Mouse (Mus musculus): ENCODE results near the gene Zfp128. TPM values are rescaled to one million over a fixed set of nuclear protein-coding genes. Genes with fewer than 3 reads are reported as not detected.
"Not testable (repeated sequence)": the region's sequence is repeated elsewhere in the genome, so short reads cannot be mapped to it uniquely, and the experiment has no call there.

Gene Zfp128
- polyA plus RNA-seq, 1 experiment from 2014 or later = 6.0 TPM

DNA sequence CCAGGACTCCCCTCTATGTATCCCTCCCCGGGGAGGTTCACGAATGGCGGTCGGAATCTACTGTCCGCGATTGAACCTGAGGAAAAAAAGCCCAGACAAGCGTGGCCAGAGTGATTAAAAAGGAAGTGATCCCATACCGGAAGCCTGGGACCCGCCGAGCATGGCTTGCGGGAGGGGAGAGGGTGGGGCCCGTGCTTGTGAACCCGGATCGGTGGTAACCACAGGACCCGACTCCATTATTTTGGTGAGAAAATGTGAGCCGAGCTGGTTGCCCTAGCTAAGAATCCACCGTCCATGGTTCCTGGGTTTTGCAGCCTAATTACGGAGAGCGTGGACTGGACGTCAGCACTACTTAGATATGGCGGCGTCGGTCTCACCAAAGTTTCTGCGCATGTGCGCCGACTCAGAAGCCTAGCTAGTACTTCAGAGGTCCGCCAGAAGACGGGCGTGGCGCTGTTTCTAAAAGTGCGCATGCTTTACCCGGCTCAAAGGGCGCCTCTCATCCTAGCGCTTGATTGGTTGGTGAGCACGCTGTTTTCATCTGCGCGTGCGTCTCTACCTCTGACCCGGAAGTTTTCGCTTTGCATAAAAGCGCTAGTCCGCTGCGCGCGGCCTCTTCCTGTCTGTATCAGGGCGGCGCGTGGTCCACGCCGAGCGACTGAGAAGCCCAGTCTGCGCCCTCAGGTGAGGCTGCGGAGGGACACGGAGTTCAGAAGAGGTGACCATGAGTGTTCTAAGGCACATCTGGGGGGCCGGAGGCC lies 40.9 kb downstream of the Zfp128 start, which contains the start of gene Rps5:
Rps5 (plus strand) TSS at position 586 of the 761 bp plus-strand sequence.
- peak; percentile 74 for TF ChIP-seq CTCF (IDR thresholded peaks at IDR 0.05)
- CTCF ChIA-PET = interaction anchor here (0.8 to 2.4 kb wide), 4 partner anchors 12 to 108 kb away, joined by 3 to 7 read pairs (median 3); no protein-coding TSS in a partner anchor
- POLR2A ChIA-PET = interaction anchor here (1.5 kb wide), 1 partner anchor 56 kb away, joined by 3 read pairs; the partner anchor contains the start of gene Zfp446
- no peaks in the 10 kb centered on the region for H3K27me3 ChIP-seq
- DNase-seq (ENCODE audit: low read depth, low spot score) = peak; percentile 96
- ATAC-seq = peak; percentile 98
- in situ Hi-C loops (cut with MboI; ENCODE audit: low pct_unique_long_range_greater_than_20kb) = no loop called here

DNA sequence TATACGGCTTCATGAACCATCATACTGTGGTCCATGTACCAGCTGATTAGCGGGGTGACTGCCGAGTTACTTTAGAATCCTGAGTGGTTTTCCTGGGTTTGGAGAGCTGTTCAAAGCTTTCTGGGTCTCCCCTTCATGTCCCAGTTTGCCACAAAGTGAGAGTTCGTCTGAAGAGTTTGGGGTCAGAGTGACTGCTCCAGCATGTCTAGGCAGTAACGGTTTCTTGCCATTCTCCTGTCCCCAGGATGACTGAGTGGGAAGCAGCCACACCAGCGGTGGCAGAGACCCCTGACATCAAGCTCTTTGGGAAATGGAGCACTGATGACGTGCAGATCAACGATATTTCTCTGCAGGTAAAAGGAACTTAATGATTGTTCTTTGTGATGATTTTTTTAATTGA lies 41.8 kb downstream of the Zfp128 start:
- no peak for TF ChIP-seq CTCF (IDR thresholded peaks at IDR 0.05)
- POLR2A ChIA-PET = interaction anchor here (1.2 to 1.5 kb wide), 2 partner anchors 9 to 55 kb away, joined by 3 to 4 read pairs; partner anchors contain the start of gene Zfp446
- DNase-seq (ENCODE audit: low read depth, low spot score) = no peak
- H3K27me3 ChIP-seq = no peaks in the 10 kb centered on the region
- no peak for ATAC-seq
- in situ Hi-C loops (cut with MboI; ENCODE audit: low pct_unique_long_range_greater_than_20kb) = no loop called here
- CTCF ChIA-PET = interaction anchor here (0.8 to 2.4 kb wide), 4 partner anchors 11 to 36 kb away, joined by 3 to 7 read pairs (median 3); no protein-coding TSS in a partner anchor

- no peaks in the 10 kb centered on the region for H3K27me3 ChIP-seq
- POLR2A ChIA-PET = no interaction called here
- in situ Hi-C loops (cut with MboI; ENCODE audit: low pct_unique_long_range_greater_than_20kb) = no loop called here
- ATAC-seq (no peak), DNase-seq (ENCODE audit: low read depth, low spot score) (no peak)
- TF ChIP-seq CTCF (IDR thresholded peaks at IDR 0.05) = no peak
- CTCF ChIA-PET = interaction anchor here (1.3 kb wide), 1 partner anchor 25 kb away, joined by 3 read pairs; no protein-coding TSS in a partner anchor
These were observed 45.3 kb downstream of the Zfp128 start for GRCm38 (mm10) chr7:12926316-12926715.

DNA sequence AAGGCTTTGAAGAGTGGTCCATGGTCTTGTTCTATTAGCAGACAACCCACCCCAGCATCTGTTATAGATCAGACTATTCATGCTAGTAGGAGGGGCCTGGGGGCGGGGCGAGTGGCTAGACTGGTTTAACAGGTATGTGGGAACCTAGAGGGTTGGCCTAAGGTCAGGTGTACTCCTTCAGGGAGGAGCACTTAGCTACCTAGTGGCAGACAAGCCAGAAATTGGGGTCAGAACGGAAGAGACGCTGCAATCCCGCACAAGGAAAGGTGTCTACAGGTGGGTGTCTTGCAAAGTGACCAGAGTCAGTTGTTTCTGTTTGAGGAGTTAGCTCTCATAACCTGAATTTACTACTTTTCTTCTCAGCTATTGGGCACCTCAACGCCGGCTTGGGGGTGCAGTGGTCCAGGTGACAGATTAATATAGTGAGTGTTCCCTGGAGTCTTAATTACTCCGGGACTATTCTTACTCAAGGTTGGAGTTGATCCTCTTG lies 46.3 kb downstream of the Zfp128 start, which contains the start of gene Rnf225:
Rnf225 (plus strand) TSS at position 226 of the 490 bp plus-strand sequence.
- DNase-seq (ENCODE audit: low read depth, low spot score) = no peak

GRCm38 (mm10) chr7:12927693-12928589 lies 47.0 kb downstream of the Zfp128 start:
- POLR2A ChIA-PET = no interaction called here
- H3K27me3 ChIP-seq = no peaks in the 10 kb centered on the region
- peak; percentile 49 for ATAC-seq
- TF ChIP-seq CTCF (IDR thresholded peaks at IDR 0.05) = no peak
- DNase-seq (ENCODE audit: low read depth, low spot score) = no peak
- CTCF ChIA-PET = no interaction called here
- in situ Hi-C loops (cut with MboI; ENCODE audit: low pct_unique_long_range_greater_than_20kb) = no loop called here

More for the DNA sequence above, 46.3 kb downstream of the Zfp128 start, which contains the start of gene Rnf225:
- TF ChIP-seq CTCF (IDR thresholded peaks at IDR 0.05) = no peak
- ChIA-PET CTCF (no interaction called here), POLR2A (no interaction called here)
- in situ Hi-C loops (cut with MboI; ENCODE audit: low pct_unique_long_range_greater_than_20kb) = no loop called here
- no peak for ATAC-seq
- H3K27me3 ChIP-seq = no peaks in the 10 kb centered on the region

- ChIA-PET CTCF (interaction anchor here (0.6 to 2.1 kb wide), 3 partner anchors 10 to 12 kb away, joined by 3 to 8 read pairs (median 3); partner anchors contain the start of gene Rps5), POLR2A (no interaction called here)
- in situ Hi-C loops (cut with MboI; ENCODE audit: low pct_unique_long_range_greater_than_20kb) = no loop called here
- no peak for DNase-seq (ENCODE audit: low read depth, low spot score)
- TF ChIP-seq CTCF (IDR thresholded peaks at IDR 0.05) = no peak
- no peak for ATAC-seq
- no peaks in the 10 kb centered on the region for H3K27me3 ChIP-seq
These were observed 52.7 kb downstream of the Zfp128 start for GRCm38 (mm10) chr7:12933615-12934140.

GRCm38 (mm10) chr7:12934808-12935207 lies 53.8 kb downstream of the Zfp128 start:
- in situ Hi-C loops (cut with MboI; ENCODE audit: low pct_unique_long_range_greater_than_20kb) = no loop called here
- no peak for DNase-seq (ENCODE audit: low read depth, low spot score)
- ChIA-PET CTCF (interaction anchor here (1.9 kb wide), 1 partner anchor 12 kb away, joined by 7 read pairs; the partner anchor contains the start of gene Rps5), POLR2A (interaction anchor here (1.2 kb wide), 1 partner anchor 11 kb away, joined by 5 read pairs; no protein-coding TSS in a partner anchor)
- no peak for TF ChIP-seq CTCF (IDR thresholded peaks at IDR 0.05)
- ATAC-seq = no peak
- H3K27me3 ChIP-seq = no peaks in the 10 kb centered on the region

DNA sequence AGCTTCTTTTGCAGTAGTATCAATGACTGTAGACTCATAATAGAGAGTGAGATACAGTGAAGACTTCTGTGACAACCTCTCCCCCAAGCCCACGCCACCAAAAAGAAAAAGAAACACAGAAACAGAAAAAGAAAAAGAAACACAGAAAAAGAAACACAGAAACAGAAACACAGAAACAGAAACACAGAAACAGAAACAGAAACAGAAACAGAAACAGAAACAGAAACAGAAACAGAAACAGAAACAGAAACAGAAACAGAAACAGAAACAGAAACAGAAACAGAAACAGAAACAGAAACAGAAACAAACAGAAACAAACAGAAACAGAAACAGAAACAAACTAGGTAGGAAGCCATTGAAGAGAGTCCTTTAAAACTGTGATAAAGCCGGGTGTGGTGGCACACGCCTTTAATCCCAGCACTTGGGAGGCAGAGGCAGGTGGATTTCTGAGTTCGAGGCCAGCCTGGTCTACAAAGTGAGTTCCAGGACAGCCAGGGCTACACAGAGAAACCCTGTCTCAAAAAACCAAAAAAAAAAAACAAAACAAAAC lies 56.4 kb downstream of the Zfp128 start:
- H3K27me3 ChIP-seq; DNase-seq (ENCODE audit: low read depth, low spot score); ATAC-seq; CTCF ChIA-PET; in situ Hi-C loops (cut with MboI; ENCODE audit: low pct_unique_long_range_greater_than_20kb): not testable (repeated sequence)
- POLR2A ChIA-PET = interaction anchor here (1.0 kb wide), 1 partner anchor 9 kb away, joined by 4 read pairs; no protein-coding TSS in a partner anchor

DNA sequence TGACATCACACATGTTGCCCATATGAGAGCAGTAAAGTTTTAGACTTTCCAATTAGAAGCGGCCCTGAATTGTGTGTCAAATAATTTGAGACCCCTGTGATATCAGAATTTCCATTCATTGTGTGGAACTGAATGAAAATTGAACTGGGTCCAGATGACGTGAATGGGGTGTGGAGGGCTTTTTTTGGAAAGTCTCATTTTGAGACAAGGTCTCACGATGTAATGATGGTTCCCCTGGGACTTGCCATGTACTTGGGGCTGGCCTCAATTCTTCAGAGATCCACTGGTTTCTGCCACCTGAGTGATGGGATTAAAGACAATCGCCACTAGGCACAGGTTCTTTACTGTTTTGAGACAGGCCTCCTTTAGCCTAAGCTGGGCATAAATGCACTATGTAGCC lies 59.6 kb downstream of the Zfp128 start:
- DNase-seq (ENCODE audit: low read depth, low spot score) (no peak), ATAC-seq (no peak)
- no peak for TF ChIP-seq CTCF (IDR thresholded peaks at IDR 0.05)
- POLR2A ChIA-PET = no interaction called here
- CTCF ChIA-PET = interaction anchor here (0.8 kb wide), 1 partner anchor 11 kb away, joined by 3 read pairs; no protein-coding TSS in a partner anchor
- in situ Hi-C loops (cut with MboI; ENCODE audit: low pct_unique_long_range_greater_than_20kb) = no loop called here
- no peaks in the 10 kb centered on the region for H3K27me3 ChIP-seq

Other genes starting within 250 kb of the Zfp128 start
- not detected for gene Vmn2r54, start 240.9 kb upstream of the Zfp128 start, polyA plus RNA-seq (2021)
- not detected for gene Vmn2r55, start 196.2 kb upstream of the Zfp128 start, polyA plus RNA-seq (2021)
- not detected for gene Vmn2r56, start 146.2 kb upstream of the Zfp128 start, polyA plus RNA-seq (2021)
- 1.0 TPM for gene Zscan18, start 77.5 kb upstream of the Zfp128 start, polyA plus RNA-seq (2021)
- gene Zfp329, start 62.3 kb upstream of the Zfp128 start, polyA plus RNA-seq (2021) = 6.1 TPM
- 8.1 TPM for gene Zfp110, start 46.4 kb upstream of the Zfp128 start, polyA plus RNA-seq (2021)
- 15.7 TPM for gene Zscan22, start 16.6 kb downstream of the Zfp128 start, polyA plus RNA-seq (2021)
- gene Rps5, start 41.1 kb downstream of the Zfp128 start, polyA plus RNA-seq (2021) = 905 TPM
- gene Rnf225, start 46.2 kb downstream of the Zfp128 start, polyA plus RNA-seq (2021) = 0.47 TPM
- gene Zfp324, start 84.7 kb downstream of the Zfp128 start, polyA plus RNA-seq (2021) = 7.9 TPM
- 5.9 TPM for gene Zfp446, start 96.7 kb downstream of the Zfp128 start, polyA plus RNA-seq (2021)
- gene Slc27a5, start 117.0 kb downstream of the Zfp128 start, polyA plus RNA-seq (2021) = 0.26 TPM
- gene Trim28, start 117.9 kb downstream of the Zfp128 start, polyA plus RNA-seq (2021) = 447 TPM
- 21.8 TPM for gene Zbtb45, start 128.9 kb downstream of the Zfp128 start, polyA plus RNA-seq (2021)
- 215 TPM for gene Chmp2a, start 153.6 kb downstream of the Zfp128 start, polyA plus RNA-seq (2021)
- 222 TPM for gene Ube2m, start 157.1 kb downstream of the Zfp128 start, polyA plus RNA-seq (2021)
- gene Mzf1, start 173.6 kb downstream of the Zfp128 start, polyA plus RNA-seq (2021) = 5.6 TPM
- not detected for gene Vmn1r85, start 214.0 kb downstream of the Zfp128 start, polyA plus RNA-seq (2021)
- gene Vmn1r86, start 238.7 kb downstream of the Zfp128 start, polyA plus RNA-seq (2021) = not detected